Mouse (Mus musculus): ENCODE measurements around the gene Ugt1a10.
A peak's percentile ranks its signal among the peaks of the same experiment; 100 is the strongest.
"Not testable (repeated sequence)": the region's sequence is repeated elsewhere in the genome, so short reads cannot be mapped to it uniquely, and the experiment has no call there.

Ugt1a10 gene

GRCm38 (mm10) chr1:88216551-88216950 lies 161.4 kb downstream of the Ugt1a10 start:
- DNase-seq, result no peak

DNA sequence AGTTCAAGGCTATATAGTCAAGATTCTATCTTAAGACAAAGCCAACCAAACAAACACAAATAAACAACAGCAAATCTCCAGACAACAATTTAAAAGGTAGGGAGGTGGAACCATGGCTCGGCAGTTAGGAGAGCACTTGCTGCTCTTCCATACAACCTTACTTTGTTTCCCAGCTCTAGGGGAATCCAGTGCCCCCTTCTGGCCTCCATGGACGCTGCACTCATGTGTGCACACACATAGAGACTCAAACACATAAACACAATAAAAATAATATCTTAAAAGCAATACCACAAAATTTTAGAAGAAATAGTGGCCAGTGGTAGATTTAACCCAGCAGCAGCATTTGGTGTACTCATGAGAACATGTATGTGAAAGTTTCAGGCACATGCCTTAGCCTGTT lies 162.0 kb downstream of the Ugt1a10 start:
- no peak for DNase-seq

DNA sequence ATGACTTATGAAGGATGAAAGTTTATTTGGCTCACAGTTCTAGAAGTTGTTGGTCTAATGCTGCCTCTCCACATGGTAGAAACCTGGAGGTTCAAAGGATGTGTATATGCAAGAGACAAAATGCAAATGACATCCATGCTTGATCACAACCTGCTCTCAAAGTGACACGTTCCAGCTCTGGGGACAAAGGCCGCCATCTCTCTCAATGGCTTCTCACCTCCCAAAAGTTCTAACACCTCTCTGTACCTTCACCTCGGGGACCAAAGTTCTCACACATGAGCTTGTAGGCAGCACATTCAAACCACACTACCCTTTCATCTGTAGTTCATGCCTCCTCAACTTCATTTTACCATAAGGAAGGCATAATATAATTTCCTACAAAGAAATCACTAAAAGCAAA lies 162.4 kb downstream of the Ugt1a10 start:
- no peak for DNase-seq

DNA sequence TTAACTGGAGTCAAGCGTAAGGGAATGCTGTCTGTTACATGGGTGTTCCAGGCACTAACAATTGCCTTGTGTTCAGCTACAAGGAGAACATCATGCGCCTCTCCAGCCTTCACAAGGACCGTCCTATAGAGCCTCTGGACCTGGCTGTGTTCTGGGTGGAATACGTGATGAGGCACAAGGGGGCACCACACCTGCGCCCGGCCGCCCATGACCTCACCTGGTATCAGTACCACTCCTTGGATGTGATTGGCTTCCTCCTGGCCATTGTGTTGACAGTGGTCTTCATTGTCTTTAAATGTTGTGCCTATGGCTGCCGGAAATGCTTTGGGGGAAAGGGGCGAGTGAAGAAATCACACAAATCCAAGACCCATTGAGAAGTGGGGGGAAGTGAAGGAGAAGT lies 162.9 kb downstream of the Ugt1a10 start:
- DNase-seq, result no peak

GRCm38 (mm10) chr1:88218591-88218990 lies 163.4 kb downstream of the Ugt1a10 start:
- DNase-seq, result no peak

DNA sequence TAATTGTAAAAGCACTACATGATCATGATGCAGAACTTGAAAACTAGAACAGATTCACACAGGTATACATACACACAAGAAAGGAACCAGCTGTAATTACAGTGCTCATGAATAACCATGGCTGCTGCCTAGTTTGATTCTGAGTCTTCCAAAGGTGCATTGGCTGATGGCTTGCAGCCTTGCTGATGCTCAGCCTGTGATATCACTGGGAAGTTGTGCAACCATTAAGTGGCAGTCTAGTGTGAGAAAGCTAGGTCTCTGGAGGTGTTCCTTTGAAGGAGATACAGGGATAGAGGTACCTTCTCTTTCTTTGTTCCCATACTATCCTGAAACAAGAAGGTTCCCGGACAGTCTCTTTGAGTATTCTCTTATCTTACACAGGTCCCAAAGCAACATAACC lies 163.9 kb downstream of the Ugt1a10 start:
- no peak for DNase-seq

DNA sequence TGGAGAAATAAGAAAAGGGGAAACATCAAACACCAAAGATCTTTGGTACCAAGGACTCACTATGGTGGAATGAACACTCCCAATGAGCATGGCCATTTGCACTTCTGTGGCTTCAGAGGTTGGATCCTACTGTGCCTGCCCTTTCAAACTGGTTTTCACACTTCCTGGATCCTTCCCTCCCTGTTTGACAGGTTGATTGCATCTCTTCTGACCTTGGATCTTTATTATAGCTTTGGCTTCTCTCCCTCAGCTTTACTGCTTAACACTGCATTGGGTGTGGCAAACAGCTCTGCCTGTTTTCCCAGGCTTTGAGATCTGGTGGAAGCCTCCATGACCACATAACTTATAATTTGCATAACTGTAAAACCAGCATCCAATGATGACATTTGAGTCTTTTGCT lies 165.1 kb downstream of the Ugt1a10 start:
- DNase-seq, result no peak

DNA sequence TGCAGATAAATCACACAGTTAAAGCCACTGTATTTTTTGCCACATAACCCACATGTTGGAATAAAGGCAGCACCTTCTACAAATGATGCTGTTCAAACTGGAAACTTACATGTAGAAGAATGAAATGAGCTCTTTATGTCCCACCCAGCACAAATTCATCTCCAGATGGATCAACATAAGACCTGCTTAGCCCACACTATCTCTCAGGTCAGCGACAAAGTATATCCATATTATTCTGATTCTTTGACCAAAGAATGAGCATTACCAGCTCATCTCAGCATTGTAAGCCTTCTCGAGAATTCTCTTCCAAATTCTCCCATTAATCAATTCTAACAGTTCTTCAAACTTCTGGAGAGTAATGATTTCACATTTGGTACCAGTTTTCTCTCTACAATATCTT lies 167.0 kb downstream of the Ugt1a10 start:
- no peak for DNase-seq

DNA sequence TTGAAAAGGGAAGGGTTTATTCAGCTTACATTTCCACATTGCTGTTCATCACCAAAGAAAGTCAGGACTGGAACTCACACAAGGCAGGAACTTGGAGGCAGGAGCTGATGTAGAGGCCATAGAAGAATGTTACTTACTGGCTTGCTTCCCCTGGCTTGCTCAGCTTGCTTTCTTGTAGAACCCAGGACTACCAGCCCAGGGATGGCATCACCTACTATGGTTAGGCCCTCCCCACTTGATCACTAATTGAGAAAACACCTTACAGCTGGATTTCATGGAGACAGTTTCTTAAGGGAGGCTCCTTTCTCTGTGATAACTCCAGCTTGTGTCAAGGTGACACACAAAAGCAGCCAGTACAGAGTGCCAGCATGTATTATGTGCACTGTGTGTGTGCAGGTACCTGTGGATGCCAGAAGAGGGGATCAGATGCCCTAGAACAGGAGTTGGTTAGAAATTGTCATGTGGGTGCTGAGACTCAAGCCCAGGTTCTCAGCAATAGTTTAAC lies 167.9 kb downstream of the Ugt1a10 start:
- not testable (repeated sequence) for DNase-seq

DNA sequence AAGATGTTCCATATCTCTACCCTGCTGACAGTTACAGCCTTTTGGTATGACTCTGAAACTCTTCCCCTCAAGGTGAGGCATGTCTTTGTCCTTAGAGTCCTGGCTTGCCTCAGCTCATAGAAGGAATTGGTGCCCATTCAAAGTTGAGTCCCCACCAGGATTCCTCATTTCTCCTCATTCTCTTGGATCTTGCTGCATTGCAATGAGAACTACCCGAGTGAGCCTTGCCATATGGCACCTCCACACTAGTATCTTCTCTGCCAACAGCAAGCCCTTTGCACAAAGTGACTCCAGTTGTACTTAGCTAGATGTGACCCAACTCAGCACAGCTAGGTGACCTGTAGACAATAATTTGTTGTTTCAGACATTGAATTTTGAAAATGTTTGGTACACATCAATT lies 168.4 kb downstream of the Ugt1a10 start:
- DNase-seq, result no peak

GRCm38 (mm10) chr1:88224029-88224776 lies 169.0 kb downstream of the Ugt1a10 start:
- no peak for DNase-seq

DNA sequence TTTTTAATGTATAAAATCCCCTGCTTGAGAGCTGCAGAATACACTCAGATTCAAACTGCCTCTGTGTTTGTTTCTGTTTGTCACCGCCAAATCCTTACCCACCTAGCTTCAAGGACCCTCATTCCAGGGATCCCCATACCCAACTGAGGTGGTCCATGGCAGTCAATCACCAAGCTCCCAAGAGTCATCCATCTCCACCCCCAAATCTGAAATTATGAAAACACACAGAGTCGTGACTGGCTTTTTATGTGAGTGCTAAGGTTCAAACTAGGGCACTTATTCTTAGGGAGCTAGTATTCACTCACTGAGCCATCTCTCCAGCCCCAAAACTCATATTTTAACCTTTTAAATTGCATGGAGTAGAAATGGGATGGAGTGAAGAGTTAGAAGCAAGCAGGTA lies 170.1 kb downstream of the Ugt1a10 start:
- not testable (repeated sequence) for DNase-seq

GRCm38 (mm10) chr1:88225741-88226140 lies 170.6 kb downstream of the Ugt1a10 start:
- DNase-seq, result no peak

GRCm38 (mm10) chr1:88226670-88227379 lies 171.6 kb downstream of the Ugt1a10 start, which contains the start of gene Mroh2a:
Gene Mroh2a (plus strand): TSS chr1:88226986.
- DNase-seq, result no peak

GRCm38 (mm10) chr1:88227482-88227881 lies 172.3 kb downstream of the Ugt1a10 start:
- no peak for DNase-seq

- DNase-seq, result no peak
Observed at GRCm38 (mm10) chr1:88228121-88228520, 172.9 kb downstream of the Ugt1a10 start.

GRCm38 (mm10) chr1:88229566-88229965 lies 174.4 kb downstream of the Ugt1a10 start:
- no peak for DNase-seq

DNA sequence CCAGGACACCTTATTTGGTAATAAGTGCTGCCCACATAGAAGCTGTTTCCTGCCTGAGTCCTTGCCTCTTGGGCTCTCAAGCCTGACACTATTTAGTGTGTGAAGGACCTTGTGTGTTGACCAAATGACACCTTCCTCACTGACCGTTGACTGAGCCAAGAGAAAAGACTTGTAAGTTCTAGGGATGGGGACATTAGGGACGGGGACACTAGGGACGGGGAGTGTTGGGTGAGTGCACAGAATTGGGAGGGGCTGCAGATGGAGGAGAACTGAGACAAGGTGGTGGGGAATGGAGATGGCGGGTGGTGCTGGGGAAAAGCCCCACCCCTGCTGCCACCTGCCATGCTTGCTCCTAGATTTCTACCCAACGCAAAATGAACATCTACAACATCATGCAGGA lies 174.8 kb downstream of the Ugt1a10 start:
- no peak for DNase-seq

DNA sequence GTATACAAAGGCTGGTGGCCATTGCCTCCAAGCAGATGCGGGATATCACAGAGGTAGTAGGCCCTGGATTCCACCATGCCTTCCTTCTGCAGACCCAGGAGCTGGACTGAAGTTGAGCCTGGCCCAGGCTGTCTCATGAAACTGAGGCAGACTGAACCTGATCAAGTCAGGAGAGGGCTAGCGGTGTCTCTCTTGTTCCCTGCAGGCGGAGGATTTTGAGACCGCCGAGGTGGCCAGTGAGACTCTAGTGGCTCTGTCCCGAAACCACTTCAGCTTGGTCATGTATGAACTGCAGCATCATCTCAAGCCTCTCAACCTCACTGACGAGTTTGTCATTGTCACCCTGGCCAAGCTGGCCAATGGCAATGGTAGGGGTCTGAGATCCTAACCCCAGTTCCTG lies 175.2 kb downstream of the Ugt1a10 start:
- DNase-seq, result no peak

DNA sequence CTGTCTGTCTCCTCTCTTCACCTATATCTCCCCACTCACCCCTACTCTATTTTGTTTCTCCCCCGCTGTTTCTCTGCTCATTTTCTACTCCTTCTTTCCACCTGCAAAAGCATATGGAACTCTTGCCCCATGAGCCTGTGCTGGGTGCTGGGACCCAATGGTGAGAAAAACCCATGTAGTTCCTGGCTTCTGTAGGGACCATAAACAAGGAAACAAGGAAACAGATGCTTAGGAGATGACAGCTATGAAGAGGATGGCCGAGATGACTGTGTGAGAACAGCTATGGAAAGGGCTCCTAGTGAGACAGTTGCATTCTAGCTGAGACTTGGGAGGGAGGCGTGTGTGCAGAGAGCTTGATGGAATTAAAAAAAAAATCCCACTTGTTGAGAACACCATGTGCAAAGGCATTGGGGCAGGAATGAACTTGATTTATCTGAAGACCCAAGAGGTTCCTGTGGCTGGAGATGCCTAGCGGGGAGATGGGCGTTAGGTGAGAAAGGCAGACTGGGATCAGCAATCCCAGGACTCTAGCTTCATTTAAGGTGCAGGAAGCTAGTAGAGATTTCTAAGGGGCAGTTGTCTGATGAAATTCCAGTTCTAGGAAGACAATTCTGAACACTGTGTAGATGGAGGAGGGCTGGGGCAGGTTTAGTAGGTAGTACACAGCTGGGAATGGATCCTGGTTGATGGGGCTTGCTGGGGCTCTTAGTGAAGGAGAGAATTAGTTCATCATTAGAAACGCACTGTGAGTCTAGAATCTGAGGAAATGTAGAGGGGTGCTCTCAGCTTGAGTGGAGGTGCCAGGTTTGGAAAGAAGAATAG lies 176.0 kb downstream of the Ugt1a10 start:
- no peak for DNase-seq

DNA sequence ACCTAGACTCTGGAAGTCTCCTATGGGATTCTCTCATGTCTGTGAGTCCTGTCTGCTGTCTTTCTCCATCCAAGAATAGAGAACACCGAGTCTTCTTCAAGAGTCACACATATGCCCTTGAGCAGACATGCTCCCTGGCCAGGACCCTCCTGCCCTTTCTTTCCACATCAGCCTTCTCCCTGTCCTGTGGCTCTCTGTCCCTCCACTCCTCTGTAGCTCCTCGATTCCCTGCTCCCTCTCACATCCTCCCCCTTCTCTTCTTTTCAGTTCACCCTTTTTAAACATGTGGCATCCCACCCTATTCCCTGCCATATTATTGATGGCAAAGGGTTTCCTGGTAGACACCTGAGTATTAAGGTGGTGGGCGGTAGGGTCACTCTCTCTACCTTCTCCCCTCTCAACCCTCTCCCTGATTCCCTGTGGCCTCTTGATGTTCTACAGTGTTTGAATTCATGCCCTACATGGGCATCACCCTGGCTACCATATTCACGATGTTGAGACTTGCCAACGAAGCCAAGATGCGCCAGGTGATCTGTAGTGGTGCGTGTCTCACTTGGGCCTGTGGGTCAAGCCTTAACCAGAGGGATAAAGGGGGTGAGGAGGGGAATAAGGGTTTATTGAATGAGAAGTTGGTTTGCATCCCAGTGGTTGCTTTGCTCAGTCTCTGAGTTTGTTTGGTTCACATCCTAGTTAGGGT lies 176.8 kb downstream of the Ugt1a10 start:
- DNase-seq, result no peak

DNA sequence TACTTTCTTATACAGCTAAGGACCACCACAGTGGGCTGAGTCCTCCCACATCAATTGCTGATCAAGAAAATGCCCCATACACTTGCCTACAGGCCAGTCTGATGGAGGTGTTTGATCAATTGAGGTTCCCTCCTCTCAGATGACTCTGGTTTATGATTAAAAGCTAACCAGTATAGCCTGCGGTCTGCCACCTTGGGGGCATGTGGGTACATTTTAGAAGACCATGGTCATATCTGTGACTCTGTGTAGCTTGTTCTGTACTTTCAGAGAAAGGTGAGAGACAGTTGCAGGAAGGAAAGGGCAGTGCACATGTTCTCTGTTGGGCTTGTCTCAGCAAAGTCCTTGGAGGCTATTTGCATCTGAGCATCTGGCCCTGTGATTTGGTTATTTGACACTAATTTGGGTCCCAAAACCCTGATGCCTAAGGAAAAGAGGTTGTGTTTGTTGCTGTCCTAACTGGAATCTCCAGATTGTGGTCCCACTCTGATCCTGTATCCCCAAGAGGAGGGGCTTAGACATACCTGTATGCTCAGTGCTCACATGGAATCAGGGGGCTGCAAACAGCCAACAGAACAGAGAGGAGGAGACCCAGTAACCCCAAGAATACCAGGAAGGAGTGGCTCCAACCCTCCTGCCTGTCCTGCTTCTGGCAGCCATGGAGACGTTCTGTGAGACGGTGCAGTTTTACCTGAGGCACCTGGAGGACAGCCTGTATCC lies 177.6 kb downstream of the Ugt1a10 start:
- DNase-seq, result peak; percentile 9

All from kidney, adult 18-20 months (tissue).